Mouse (Mus musculus): ENCODE measurements around the gene Atp1a2. TPM values are rescaled to one million over a fixed set of nuclear protein-coding genes. Genes with fewer than 3 reads are reported as not detected.

Atp1a2 gene
- polyA plus RNA-seq, 1 experiment from 2014 or later: 5.6 TPM

DNA sequence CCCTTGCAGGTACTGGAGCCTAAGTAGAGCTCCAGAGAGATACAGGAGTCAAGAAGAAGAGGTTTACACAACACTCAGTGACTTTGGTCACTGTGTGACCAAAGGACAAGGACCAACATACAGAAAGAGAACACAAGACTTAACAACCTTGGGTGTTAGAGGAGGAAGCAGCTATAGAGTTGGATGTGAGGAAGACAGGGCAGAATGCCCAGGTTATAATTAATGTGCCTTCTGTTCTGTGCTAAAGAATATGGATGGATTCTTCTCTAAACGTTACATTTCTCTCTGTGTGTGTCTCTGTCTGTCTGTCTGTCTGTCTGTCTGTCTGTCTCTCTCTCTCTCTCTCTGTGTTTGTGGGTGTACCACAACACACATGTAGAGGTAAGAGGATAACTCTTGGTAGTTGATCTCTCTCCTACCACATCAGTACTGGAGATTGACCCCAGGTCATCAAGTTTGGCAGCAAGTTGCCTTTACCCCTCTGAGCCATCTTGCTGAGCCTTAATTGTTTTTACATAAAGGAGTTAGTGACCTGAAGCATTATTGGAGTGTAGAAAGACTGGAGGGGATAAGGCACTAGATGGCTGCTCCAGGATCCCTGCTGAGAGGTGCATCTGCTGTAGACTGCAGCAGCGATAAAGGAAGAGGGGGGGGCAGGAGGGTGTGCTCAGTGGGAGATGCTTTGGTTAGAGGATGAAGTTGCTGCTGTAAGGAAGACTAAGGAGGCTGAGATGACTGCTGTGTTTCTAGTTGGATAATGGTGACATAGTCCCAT is 39.7 kb upstream of the Atp1a2 start:
- Histone ChIP-seq H3K4me3 (ENCODE audit: low read depth, low read length) (no peak overlapping the region), H3K27ac (replicated peaks; ENCODE audit: low read depth, low read length) (no peak overlapping the region), H3K36me3 (ENCODE audit: control insufficient read depth, insufficient read depth, low read length) (no peaks in the 10 kb centered on the region), H3K9me3 (ENCODE audit: control insufficient read depth, low read length) (no peaks in the 10 kb centered on the region), H3K9ac (ENCODE audit: low read depth, low read length) (no peak overlapping the region), H3K4me1 (ENCODE audit: control insufficient read depth, insufficient read depth, low read length) (peaks cover 3% of the 10 kb centered on the region; the same call in 1 of the 2 replicates), H3K4me2 (ENCODE audit: low read depth, low read length) (no peak overlapping the region), H3K27me3 (replicated peaks; ENCODE audit: control insufficient read depth, insufficient read depth, low read length) (peaks cover 35% of the 10 kb centered on the region)
- no peak for ATAC-seq (ENCODE audit: low read depth)
- DNase-seq (ENCODE audit: low spot score): no peak
- 37% methylated on average over 2 of the region's 2 CpGs for WGBS

DNA sequence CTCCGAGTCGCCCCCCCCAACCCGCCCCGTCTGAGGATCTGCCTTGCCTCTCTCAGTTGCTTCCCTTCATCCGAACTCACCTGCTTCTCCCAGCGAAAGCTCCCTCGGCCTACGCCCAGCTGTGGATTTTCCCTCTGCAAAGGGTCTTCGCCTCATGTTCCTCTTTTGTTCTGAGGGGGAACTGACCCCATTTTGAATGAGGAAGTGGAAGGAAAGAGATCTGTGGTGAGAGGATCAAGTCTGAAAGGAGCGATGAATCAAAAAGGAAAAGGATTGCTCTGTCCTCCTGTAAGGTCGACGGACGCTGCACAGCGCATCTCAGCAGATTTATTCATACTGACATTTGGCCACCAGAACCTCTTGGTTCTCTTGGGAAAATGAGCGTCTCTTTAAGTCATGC is 37.9 kb upstream of the Atp1a2 start:
- no peak overlapping the region for H3K4me3 ChIP-seq (ENCODE audit: low read depth, low read length)
- peaks cover 24% of the 10 kb centered on the region for H3K27me3 ChIP-seq (replicated peaks; ENCODE audit: control insufficient read depth, insufficient read depth, low read length)
- ATAC-seq (ENCODE audit: low read depth) (no peak), DNase-seq (ENCODE audit: low spot score) (no peak)
- H3K4me2 ChIP-seq (ENCODE audit: low read depth, low read length): no peak overlapping the region
- no peak overlapping the region for H3K9ac ChIP-seq (ENCODE audit: low read depth, low read length)
- H3K27ac ChIP-seq (replicated peaks; ENCODE audit: low read depth, low read length): no peak overlapping the region
- WGBS: 74% methylated on average over 14 of the region's 15 CpGs
- H3K36me3 ChIP-seq (ENCODE audit: control insufficient read depth, insufficient read depth, low read length): no peaks in the 10 kb centered on the region
- H3K9me3 ChIP-seq (ENCODE audit: control insufficient read depth, low read length): no peaks in the 10 kb centered on the region
- H3K4me1 ChIP-seq (ENCODE audit: control insufficient read depth, insufficient read depth, low read length): no peaks in the 10 kb centered on the region

DNA sequence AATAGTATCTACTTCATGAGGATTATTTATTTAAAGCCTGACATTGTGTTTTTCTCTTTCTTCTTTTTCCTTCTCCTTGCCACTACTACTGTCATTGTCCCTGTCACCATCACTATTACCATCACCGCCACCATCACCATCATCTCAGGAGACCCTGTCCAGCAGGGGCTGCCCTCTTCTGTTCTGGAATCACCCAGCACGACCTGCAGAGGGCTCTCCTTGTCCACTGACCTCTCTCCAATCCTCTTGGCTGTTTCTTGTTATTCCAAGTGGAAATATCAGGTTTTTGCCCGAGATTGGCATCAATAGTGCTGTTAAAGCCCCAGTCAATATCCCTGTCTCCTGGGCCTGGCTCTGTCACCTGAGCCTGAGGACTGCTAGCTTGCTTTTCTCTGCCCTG is 35.6 kb upstream of the Atp1a2 start:
- Histone ChIP-seq H3K9ac (ENCODE audit: low read depth, low read length) (no peak overlapping the region), H3K36me3 (ENCODE audit: control insufficient read depth, insufficient read depth, low read length) (no peaks in the 10 kb centered on the region), H3K4me3 (ENCODE audit: low read depth, low read length) (no peak overlapping the region), H3K9me3 (ENCODE audit: control insufficient read depth, low read length) (no peaks in the 10 kb centered on the region), H3K4me1 (ENCODE audit: control insufficient read depth, insufficient read depth, low read length) (no peaks in the 10 kb centered on the region), H3K27ac (replicated peaks; ENCODE audit: low read depth, low read length) (no peak overlapping the region), H3K27me3 (replicated peaks; ENCODE audit: control insufficient read depth, insufficient read depth, low read length) (peaks cover 18% of the 10 kb centered on the region), H3K4me2 (ENCODE audit: low read depth, low read length) (no peak overlapping the region)
- 18% methylated on average over 3 of the region's 3 CpGs for WGBS
- DNase-seq (ENCODE audit: low spot score) (no peak), ATAC-seq (ENCODE audit: low read depth) (no peak)

- H3K27ac ChIP-seq (replicated peaks; ENCODE audit: low read depth, low read length): no peak overlapping the region
- H3K9me3 ChIP-seq (ENCODE audit: control insufficient read depth, low read length): no peaks in the 10 kb centered on the region
- no peak overlapping the region for H3K9ac ChIP-seq (ENCODE audit: low read depth, low read length)
- H3K4me3 ChIP-seq (ENCODE audit: low read depth, low read length): no peak overlapping the region
- 60% methylated on average over 2 of the region's 2 CpGs for WGBS
- no peaks in the 10 kb centered on the region for H3K36me3 ChIP-seq (ENCODE audit: control insufficient read depth, insufficient read depth, low read length)
- H3K4me2 ChIP-seq (ENCODE audit: low read depth, low read length): no peak overlapping the region
- H3K27me3 ChIP-seq (replicated peaks; ENCODE audit: control insufficient read depth, insufficient read depth, low read length): peaks cover 22% of the 10 kb centered on the region
- ATAC-seq (ENCODE audit: low read depth) (no peak), DNase-seq (ENCODE audit: low spot score) (no peak)
- H3K4me1 ChIP-seq (ENCODE audit: control insufficient read depth, insufficient read depth, low read length): no peaks in the 10 kb centered on the region
These were observed 35.1 kb upstream of the Atp1a2 start for GRCm38 (mm10) chr1:172332925-172333324.

DNA sequence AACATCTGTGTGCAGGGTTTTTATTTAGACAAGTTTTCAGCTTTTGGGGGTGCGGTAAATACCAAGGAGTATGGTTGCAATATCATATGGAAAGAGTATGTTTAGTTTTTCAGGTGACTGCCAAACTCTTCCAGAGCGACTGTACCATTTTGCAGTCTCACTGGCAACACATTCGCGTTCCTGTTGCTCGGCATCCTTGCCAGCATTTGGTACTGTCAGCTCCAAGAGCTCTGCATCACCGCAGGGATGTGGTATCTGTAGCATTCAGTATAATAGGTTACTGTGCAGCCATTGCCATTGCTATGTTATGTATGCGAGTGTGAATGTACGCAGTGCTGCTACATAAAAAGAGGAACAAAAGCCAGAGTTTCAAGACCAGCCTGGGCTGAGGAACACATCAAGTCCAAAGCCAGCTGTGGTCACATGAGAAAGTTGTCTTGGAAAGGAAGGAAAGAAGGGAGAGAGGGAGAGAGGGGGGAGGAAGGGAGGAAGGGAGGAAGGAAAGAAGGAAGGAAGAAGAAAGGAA is 33.6 kb upstream of the Atp1a2 start:
- DNase-seq (ENCODE audit: low spot score): no peak
- H3K9ac ChIP-seq (ENCODE audit: low read depth, low read length): no peak overlapping the region
- no peak overlapping the region for H3K27ac ChIP-seq (replicated peaks; ENCODE audit: low read depth, low read length)
- H3K36me3 ChIP-seq (ENCODE audit: control insufficient read depth, insufficient read depth, low read length): no peaks in the 10 kb centered on the region
- H3K27me3 ChIP-seq (replicated peaks; ENCODE audit: control insufficient read depth, insufficient read depth, low read length): peaks cover 36% of the 10 kb centered on the region
- 0 out of 2 replicates have a peak, but pooled peaks cover 4% of the 10 kb centered on the region for H3K9me3 ChIP-seq (ENCODE audit: control insufficient read depth, low read length)
- no peak overlapping the region for H3K4me2 ChIP-seq (ENCODE audit: low read depth, low read length)
- no peaks in the 10 kb centered on the region for H3K4me1 ChIP-seq (ENCODE audit: control insufficient read depth, insufficient read depth, low read length)
- WGBS: 70% methylated on average over 8 of the region's 8 CpGs
- no peak for ATAC-seq (ENCODE audit: low read depth)
- no peak overlapping the region for H3K4me3 ChIP-seq (ENCODE audit: low read depth, low read length)

DNA sequence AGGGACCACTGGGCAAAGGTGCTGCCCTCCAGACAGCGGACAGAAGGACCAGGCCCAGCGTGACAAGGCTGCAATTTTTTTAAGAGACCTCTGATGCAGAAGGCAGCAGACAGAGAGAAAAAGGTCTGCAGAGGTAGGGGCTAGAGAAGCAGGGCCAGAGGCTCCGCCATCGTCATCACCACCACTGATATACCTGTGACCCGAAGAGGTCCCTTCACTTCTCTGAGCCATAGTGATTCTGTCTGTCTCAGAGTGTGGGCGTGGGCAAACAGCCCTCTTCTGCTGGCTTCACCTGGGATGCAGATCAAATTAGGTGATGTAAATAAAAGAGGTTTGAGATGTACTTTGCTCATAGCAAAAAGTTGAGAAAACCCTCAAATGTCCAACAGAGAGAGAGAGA is 31.8 kb upstream of the Atp1a2 start:
- DNase-seq (ENCODE audit: low spot score) (no peak), ATAC-seq (ENCODE audit: low read depth) (no peak)
- peaks cover 54% of the 10 kb centered on the region for H3K27me3 ChIP-seq (replicated peaks; ENCODE audit: control insufficient read depth, insufficient read depth, low read length)
- no peaks in the 10 kb centered on the region for H3K4me1 ChIP-seq (ENCODE audit: control insufficient read depth, insufficient read depth, low read length)
- H3K9ac ChIP-seq (ENCODE audit: low read depth, low read length): no peak overlapping the region
- H3K9me3 ChIP-seq (ENCODE audit: control insufficient read depth, low read length): 0 out of 2 replicates have a peak, but pooled peaks cover 5% of the 10 kb centered on the region
- no peak overlapping the region for H3K4me3 ChIP-seq (ENCODE audit: low read depth, low read length)
- H3K36me3 ChIP-seq (ENCODE audit: control insufficient read depth, insufficient read depth, low read length): no peaks in the 10 kb centered on the region
- no peak overlapping the region for H3K4me2 ChIP-seq (ENCODE audit: low read depth, low read length)
- H3K27ac ChIP-seq (replicated peaks; ENCODE audit: low read depth, low read length): no peak overlapping the region
- WGBS: 69% methylated on average over 6 of the region's 6 CpGs

GRCm38 (mm10) chr1:172329131-172329530 is 31.3 kb upstream of the Atp1a2 start, which contains the start of gene Kcnj9:
Kcnj9 (minus strand) TSS chr1:172329318.
- no peak for ATAC-seq (ENCODE audit: low read depth)
- H3K27me3 ChIP-seq (replicated peaks; ENCODE audit: control insufficient read depth, insufficient read depth, low read length): peaks cover 54% of the 10 kb centered on the region
- 0 out of 2 replicates have a peak within 1 kb of the TSS, but pooled peaks have one; percentile 19 for H3K9ac ChIP-seq (ENCODE audit: low read depth, low read length)
- H3K4me2 ChIP-seq (ENCODE audit: low read depth, low read length): no peak within 1 kb of the TSS
- no peaks in the 10 kb centered on the region for H3K36me3 ChIP-seq (ENCODE audit: control insufficient read depth, insufficient read depth, low read length)
- WGBS: 32% methylated on average over 9 of the region's 9 CpGs
- H3K4me1 ChIP-seq (ENCODE audit: control insufficient read depth, insufficient read depth, low read length): no peaks in the 10 kb centered on the region
- DNase-seq (ENCODE audit: low spot score): no peak
- H3K9me3 ChIP-seq (ENCODE audit: control insufficient read depth, low read length): 0 out of 2 replicates have a peak, but pooled peaks cover 5% of the 10 kb centered on the region
- H3K4me3 ChIP-seq (ENCODE audit: low read depth, low read length): no peak within 1 kb of the TSS; the same call in 1 of the 2 replicates
- H3K27ac ChIP-seq (replicated peaks; ENCODE audit: low read depth, low read length): no peak within 1 kb of the TSS

- Histone ChIP-seq H3K27ac (replicated peaks; ENCODE audit: low read depth, low read length) (no peak overlapping the region), H3K4me2 (ENCODE audit: low read depth, low read length) (no peak overlapping the region), H3K9me3 (ENCODE audit: control insufficient read depth, low read length) (0 out of 2 replicates have a peak, but pooled peaks cover 5% of the 10 kb centered on the region), H3K27me3 (replicated peaks; ENCODE audit: control insufficient read depth, insufficient read depth, low read length) (peaks cover 52% of the 10 kb centered on the region), H3K4me1 (ENCODE audit: control insufficient read depth, insufficient read depth, low read length) (no peaks in the 10 kb centered on the region), H3K36me3 (ENCODE audit: control insufficient read depth, insufficient read depth, low read length) (no peaks in the 10 kb centered on the region), H3K9ac (ENCODE audit: low read depth, low read length) (no peak overlapping the region), H3K4me3 (ENCODE audit: low read depth, low read length) (no peak overlapping the region)
- WGBS: 74% methylated on average over 7 of the region's 7 CpGs
- ATAC-seq (ENCODE audit: low read depth) (no peak), DNase-seq (ENCODE audit: low spot score) (no peak)
These were observed 30.6 kb upstream of the Atp1a2 start for GRCm38 (mm10) chr1:172328461-172328860.

All from embryonic facial prominence, embryonic 14.5 days (tissue).